Mouse (Mus musculus) hindbrain, embryonic 11.5 days (tissue): Measurements from ENCODE around the gene Tmem206. TPM values are rescaled to one million over a fixed set of nuclear protein-coding genes. Genes with fewer than 3 reads are reported as not detected.

Source experiments
- ATAC-seq: fragments of 200-750 bp; cut with Nextera tagmentation; 2 replicates; pipeline ENCODE4 v1.8.0; 2017; ENCODE audit warnings: mild to moderate bottlenecking, moderate TSS enrichment, moderate library complexity; ENCODE audit not compliant: low FRiP score
- DNase-seq: peaks from one replicate; pipeline ENCODE4 v3.0.0-alpha.2; 2015; ENCODE audit warnings: low spot score
- H3K27ac ChIP-seq: fragments of 300-500 bp; sonication (generic); 2 replicates; pipeline ENCODE4 v1.5.1; 2014; ENCODE audit warnings: mild to moderate bottlenecking, low read depth, low read length
- H3K27me3 ChIP-seq: fragments of 300-500 bp; sonication (generic); 2 replicates; pipeline ENCODE4 v1.6.1; 2014; ENCODE audit warnings: mild to moderate bottlenecking, low read length, moderate library complexity, mixed read lengths; ENCODE audit not compliant: control insufficient read depth, insufficient read depth
- H3K36me3 ChIP-seq: fragments of 300-500 bp; sonication (generic); 2 replicates; pipeline ENCODE4 v1.6.1; 2014; ENCODE audit warnings: mild to moderate bottlenecking, low read length, moderate library complexity, mixed read lengths; ENCODE audit not compliant: control insufficient read depth, insufficient read depth
- H3K4me1 ChIP-seq: fragments of 300-500 bp; sonication (generic); replicated peaks from 2 replicates; pipeline ENCODE4 v1.6.1; 2014; ENCODE audit warnings: low read length, mixed read lengths; ENCODE audit not compliant: control insufficient read depth, insufficient read depth
- H3K4me2 ChIP-seq: fragments of 300-500 bp; sonication (generic); replicated peaks from 2 replicates; pipeline ENCODE4 v1.6.1; 2014; ENCODE audit warnings: mild to moderate bottlenecking, low read depth, low read length
- H3K4me3 ChIP-seq: fragments of 300-500 bp; sonication (generic); 2 replicates; pipeline ENCODE4 v1.5.1; 2014; ENCODE audit warnings: low read depth, low read length
- H3K9ac ChIP-seq: fragments of 300-500 bp; sonication (generic); 2 replicates; pipeline ENCODE4 v1.6.1; 2014; ENCODE audit warnings: low read depth, low read length
- H3K9me3 ChIP-seq: fragments of 300-500 bp; sonication (generic); 2 replicates; pipeline ENCODE4 v1.6.1; 2016; ENCODE audit warnings: low read length; ENCODE audit not compliant: control insufficient read depth
- WGBS: fragments of 180-500 bp; shearing (Covaris S2); extraction: QIAGEN DNeasy Blood & Tissue Kit; methylation state at CpG from one replicate; pipeline ENCODE4 v1.1.7; 2014; 5-methylcytosine and 5-hydroxymethylcytosine counted together
- polyA plus RNA-seq: library from polyadenylated mRNA; unstranded; fragments of >200 nt; fragmentation: Nextera tagmentation; extraction: Ambion mirVana; gene quantifications from 2 replicates; pipeline ENCODE4 v1.2.1, GENCODE M21; 2014

Tmem206 gene
- polyA plus RNA-seq, 1 experiment from 2014 or later = 39.7 TPM

DNA sequence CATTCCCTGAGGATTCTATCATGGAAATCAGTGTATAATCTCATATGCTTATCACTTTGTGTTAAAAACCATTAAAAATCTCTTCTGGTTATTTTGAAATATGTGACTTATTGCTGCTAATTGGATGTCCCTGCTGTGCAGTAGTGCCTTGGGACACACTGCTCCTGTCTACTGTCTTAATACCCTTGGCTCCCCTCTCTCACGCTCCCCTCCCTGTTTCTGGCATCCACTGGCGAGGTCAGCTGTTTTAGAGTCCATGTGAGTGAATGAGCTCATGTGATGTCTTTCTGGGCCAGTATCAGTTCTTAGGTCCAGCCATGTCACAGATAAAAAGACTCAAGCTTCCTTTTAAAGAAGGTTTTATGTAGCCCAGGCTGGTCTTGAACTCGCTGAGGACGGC lies 4.6 kb downstream of the Tmem206 start:
- peaks cover 10% of the 10 kb centered on the region for H3K4me1 ChIP-seq
- DNase-seq (no peak), ATAC-seq (no peak)
- WGBS = 80% methylated on average over 4 of the region's 4 CpGs
- no peaks in the 10 kb centered on the region for H3K27me3 ChIP-seq
- no peak overlapping the region for H3K4me3 ChIP-seq
- no peaks in the 10 kb centered on the region for H3K9me3 ChIP-seq
- H3K4me2 ChIP-seq = no peak overlapping the region
- no peak overlapping the region for H3K27ac ChIP-seq
- H3K9ac ChIP-seq = no peak overlapping the region
- H3K36me3 ChIP-seq = no peaks in the 10 kb centered on the region

DNA sequence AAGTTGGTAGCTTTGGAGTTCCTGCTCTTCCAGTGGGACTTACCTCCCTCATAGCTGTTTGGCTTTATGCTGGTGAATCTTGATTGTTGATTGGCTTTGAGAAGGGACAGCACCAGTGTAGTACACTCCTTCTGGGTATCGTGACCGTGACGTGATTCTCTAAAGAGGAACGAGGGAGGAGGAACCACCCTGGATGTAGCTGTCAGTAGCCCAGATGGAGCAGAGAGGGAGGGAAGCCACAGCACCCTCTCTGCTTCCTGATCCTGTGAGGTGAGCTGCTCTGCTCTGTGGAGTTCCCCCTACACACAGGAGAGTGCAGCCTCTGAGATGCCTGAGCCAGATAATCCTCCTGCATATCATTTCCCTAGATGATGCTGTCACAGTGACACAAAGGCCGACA lies 8.8 kb downstream of the Tmem206 start:
- ATAC-seq (no peak), DNase-seq (no peak)
- Histone ChIP-seq H3K27ac (no peak overlapping the region), H3K4me3 (no peak overlapping the region), H3K27me3 (no peaks in the 10 kb centered on the region), H3K9me3 (no peaks in the 10 kb centered on the region), H3K9ac (no peak overlapping the region), H3K4me1 (no peaks in the 10 kb centered on the region), H3K4me2 (no peak overlapping the region), H3K36me3 (0 out of 2 replicates have a peak, but pooled peaks cover 7% of the 10 kb centered on the region)
- 85% methylated on average over 5 of the region's 5 CpGs for WGBS

DNA sequence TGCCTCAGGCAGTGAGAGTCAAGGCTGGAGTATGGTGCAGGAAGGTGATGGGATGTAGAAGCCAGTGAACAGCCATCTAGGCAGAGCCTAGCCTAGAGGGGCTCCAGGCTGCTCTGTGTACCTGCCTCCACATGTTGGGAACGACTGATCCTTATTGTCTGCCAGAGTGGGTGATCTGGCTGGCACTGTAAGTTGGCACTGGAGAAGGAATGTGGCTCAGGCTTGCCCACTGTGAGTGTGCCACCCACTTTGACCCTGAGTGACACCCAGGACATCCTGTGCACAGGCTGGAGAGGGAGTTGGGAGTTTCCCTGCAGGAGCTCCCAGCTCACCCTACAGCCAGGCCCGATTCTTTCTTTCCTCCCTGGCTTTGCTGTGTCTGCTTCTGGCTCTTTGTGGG lies 14.2 kb downstream of the Tmem206 start:
- H3K4me3 ChIP-seq = no peak overlapping the region
- 87% methylated on average over 2 of the region's 2 CpGs for whole genome bisulfite sequencing
- no peaks in the 10 kb centered on the region for H3K4me1 ChIP-seq
- ATAC-seq = no peak
- no peak for DNase-seq
- H3K27me3 ChIP-seq = no peaks in the 10 kb centered on the region
- no peak overlapping the region for H3K4me2 ChIP-seq
- no peak overlapping the region for H3K27ac ChIP-seq
- peaks cover 18% of the 10 kb centered on the region for H3K36me3 ChIP-seq
- H3K9me3 ChIP-seq = no peaks in the 10 kb centered on the region
- H3K9ac ChIP-seq = no peak overlapping the region

DNA sequence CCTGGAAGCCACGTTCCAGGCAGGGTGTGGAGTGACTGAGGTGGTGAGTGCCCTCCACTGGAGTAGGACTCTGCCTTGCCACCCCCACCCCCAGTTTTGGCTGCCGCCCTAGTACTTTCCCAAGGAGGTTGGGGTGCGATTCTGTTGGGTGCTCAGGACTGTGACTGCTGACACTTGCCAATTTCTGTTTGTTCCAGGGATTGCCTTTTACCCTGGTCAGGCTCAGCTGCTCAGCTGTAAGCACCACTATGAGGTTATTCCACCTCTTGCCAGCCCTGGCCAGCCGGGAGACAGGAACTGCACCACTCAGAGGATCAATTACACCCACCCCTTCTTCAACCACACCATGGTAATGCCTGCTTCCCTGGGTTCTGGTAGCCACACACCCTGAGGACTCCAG lies 14.8 kb downstream of the Tmem206 start:
- no peak overlapping the region for H3K4me3 ChIP-seq
- peaks cover 18% of the 10 kb centered on the region for H3K36me3 ChIP-seq
- DNase-seq (no peak), ATAC-seq (no peak)
- no peaks in the 10 kb centered on the region for H3K27me3 ChIP-seq
- 89% methylated on average over 4 of the region's 4 CpGs for WGBS
- H3K27ac ChIP-seq = no peak overlapping the region
- no peaks in the 10 kb centered on the region for H3K9me3 ChIP-seq
- no peak overlapping the region for H3K4me2 ChIP-seq
- no peak overlapping the region for H3K9ac ChIP-seq
- H3K4me1 ChIP-seq = no peaks in the 10 kb centered on the region

DNA sequence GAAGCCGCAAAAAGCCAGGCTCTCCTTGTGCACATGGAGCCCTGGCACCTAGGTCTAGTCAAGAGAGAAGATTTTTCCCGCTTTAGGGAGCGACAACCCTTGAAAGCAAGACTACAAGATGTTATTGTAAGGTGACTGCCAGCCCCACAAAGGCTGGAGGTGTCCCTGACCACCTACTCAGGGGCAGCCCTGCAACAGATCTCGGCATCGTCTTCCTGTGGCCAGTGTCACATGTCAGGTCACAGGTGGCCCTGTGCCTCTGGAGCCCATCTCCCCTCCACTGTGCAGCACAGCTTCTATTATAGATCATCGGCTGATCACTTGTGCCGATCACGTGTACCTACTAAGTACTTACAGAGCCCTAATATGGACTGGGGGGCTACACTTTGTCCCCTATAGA lies 21.9 kb downstream of the Tmem206 start:
- Histone ChIP-seq H3K36me3 (peaks cover 6% of the 10 kb centered on the region; the same call in 1 of the 2 replicates), H3K4me3 (no peak overlapping the region), H3K27me3 (no peaks in the 10 kb centered on the region), H3K27ac (no peak overlapping the region), H3K9ac (no peak overlapping the region), H3K9me3 (no peaks in the 10 kb centered on the region), H3K4me2 (no peak overlapping the region), H3K4me1 (no peaks in the 10 kb centered on the region)
- 93% methylated on average over 8 of the region's 8 CpGs for WGBS
- no peak for DNase-seq
- no peak for ATAC-seq

DNA sequence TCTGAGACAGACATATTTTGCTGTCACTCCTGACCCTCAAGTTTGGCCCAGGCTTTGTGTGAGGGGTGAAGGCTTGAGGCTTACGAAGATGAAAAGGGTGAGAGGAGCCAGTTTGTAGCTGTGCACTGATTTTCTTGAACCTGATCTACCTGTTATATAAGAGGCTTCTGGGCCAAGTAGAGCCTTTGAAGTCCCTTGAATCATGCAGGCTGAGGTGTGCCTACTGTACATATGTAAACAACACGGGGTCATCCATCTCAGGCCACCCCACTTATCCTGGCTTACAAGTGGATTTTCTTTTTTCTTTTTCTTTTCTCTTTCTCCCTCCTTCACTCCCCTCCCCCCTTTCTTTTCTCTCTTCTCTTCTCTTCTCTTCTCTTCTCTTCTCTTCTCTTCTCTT lies 22.9 kb downstream of the Tmem206 start:
- no peak overlapping the region for H3K4me3 ChIP-seq
- no peak for ATAC-seq
- 87% methylated on average over 2 of the region's 2 CpGs for WGBS
- H3K36me3 ChIP-seq = peaks cover 3% of the 10 kb centered on the region; the same call in 1 of the 2 replicates
- no peak overlapping the region for H3K9ac ChIP-seq
- no peak for DNase-seq
- no peaks in the 10 kb centered on the region for H3K27me3 ChIP-seq
- no peaks in the 10 kb centered on the region for H3K4me1 ChIP-seq
- no peak overlapping the region for H3K27ac ChIP-seq
- no peaks in the 10 kb centered on the region for H3K9me3 ChIP-seq
- H3K4me2 ChIP-seq = no peak overlapping the region

DNA sequence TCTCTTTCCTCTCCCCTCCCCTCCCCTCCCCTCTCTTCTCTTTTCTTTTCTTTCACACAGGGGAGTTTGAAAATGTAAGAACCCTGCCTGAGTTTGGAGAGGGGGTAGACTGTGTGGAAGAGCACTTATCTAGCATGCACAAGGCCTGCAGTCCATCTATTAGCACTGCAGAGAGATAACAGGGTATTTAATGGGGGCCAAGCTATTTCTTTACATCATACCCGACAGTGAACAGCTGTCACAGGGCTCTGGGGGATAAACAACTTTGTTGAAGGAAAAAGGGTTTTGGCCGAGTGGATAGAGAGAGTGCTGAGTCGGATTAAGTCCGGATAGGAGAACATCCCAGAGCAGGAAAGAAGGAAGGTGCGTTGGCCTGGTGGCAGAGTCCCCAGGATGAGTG lies 23.3 kb downstream of the Tmem206 start:
- H3K4me3 ChIP-seq = no peak overlapping the region
- H3K4me1 ChIP-seq = no peaks in the 10 kb centered on the region
- peaks cover 3% of the 10 kb centered on the region; the same call in 1 of the 2 replicates for H3K36me3 ChIP-seq
- no peak for DNase-seq
- no peak overlapping the region for H3K9ac ChIP-seq
- no peak overlapping the region for H3K4me2 ChIP-seq
- no peaks in the 10 kb centered on the region for H3K9me3 ChIP-seq
- no peak for ATAC-seq
- H3K27ac ChIP-seq = no peak overlapping the region
- WGBS = 82% methylated on average over 5 of the region's 5 CpGs
- H3K27me3 ChIP-seq = no peaks in the 10 kb centered on the region

DNA sequence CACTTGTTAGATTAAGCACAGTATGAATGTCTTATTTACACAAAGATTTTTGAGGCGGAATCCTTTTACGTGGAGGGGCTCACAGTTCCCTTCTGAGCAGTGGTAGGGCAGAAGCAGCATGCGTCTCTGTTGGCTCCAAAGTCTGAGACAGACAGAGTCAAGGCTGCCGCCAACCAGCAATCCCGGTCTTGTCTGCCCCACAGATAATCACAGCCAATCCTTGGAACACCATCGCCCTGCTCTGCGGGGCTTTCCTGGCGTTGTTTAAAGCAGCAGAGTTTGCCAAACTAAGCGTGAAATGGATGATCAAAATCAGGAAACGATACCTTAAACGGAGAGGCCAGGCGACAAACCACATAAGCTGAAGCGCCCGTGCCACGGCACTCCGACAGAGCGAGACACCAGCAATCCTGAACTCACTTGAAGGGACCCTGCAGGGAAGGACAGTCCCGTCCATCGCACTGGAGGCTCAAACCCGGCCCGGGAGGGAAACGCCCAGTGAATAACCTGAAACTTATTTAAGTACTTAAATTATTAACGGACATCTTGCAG lies 23.9 kb downstream of the Tmem206 start:
- Histone ChIP-seq H3K27ac (no peak overlapping the region), H3K36me3 (peaks cover 3% of the 10 kb centered on the region; the same call in 1 of the 2 replicates), H3K4me2 (no peak overlapping the region), H3K9me3 (no peaks in the 10 kb centered on the region), H3K4me1 (no peaks in the 10 kb centered on the region), H3K27me3 (no peaks in the 10 kb centered on the region), H3K4me3 (no peak overlapping the region), H3K9ac (no peak overlapping the region)
- no peak for DNase-seq
- WGBS = 91% methylated on average over 23 of the region's 23 CpGs
- ATAC-seq = no peak

DNA sequence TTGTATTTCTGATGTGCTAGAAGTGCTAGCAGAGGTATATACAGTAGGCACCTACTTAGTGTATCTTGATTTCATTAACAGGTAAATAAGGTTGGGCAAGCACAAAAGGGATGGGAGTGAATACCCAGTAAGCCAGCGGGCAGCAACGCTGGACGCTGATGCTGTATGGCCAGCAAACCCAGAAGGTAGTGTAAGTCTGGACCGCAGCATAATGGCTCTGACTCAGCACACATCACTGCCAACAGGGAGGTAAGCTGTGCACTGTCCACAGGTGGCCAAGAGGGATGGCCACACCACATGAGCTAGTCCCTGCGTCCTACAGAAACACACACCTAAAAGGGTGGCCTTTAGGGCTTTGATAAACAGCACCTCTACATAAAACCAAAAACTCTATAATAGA lies 24.6 kb downstream of the Tmem206 start:
- Histone ChIP-seq H3K36me3 (peaks cover 3% of the 10 kb centered on the region; the same call in 1 of the 2 replicates), H3K27me3 (no peaks in the 10 kb centered on the region), H3K9me3 (no peaks in the 10 kb centered on the region), H3K9ac (no peak overlapping the region), H3K4me1 (no peaks in the 10 kb centered on the region), H3K27ac (no peak overlapping the region), H3K4me3 (no peak overlapping the region), H3K4me2 (no peak overlapping the region)
- no peak for DNase-seq
- 97% methylated on average over 5 of the region's 5 CpGs for WGBS
- ATAC-seq = no peak
